Mouse (Mus musculus) spleen, adult 2 months (tissue): ENCODE measurements around the gene Trmu.

Experiments used
- CTCF ChIP-seq: fragments of 200-500 bp; IDR thresholded peaks from 2 replicates; pipeline ENCODE4 v1.5.1; 2011; ENCODE audit warnings: mild to moderate bottlenecking, inconsistent platforms; ENCODE audit not compliant: insufficient read depth, insufficient read length, insufficient replicate concordance; ENCODE audit errors: extremely low read depth
- POLR2A ChIP-seq: fragments of 200-500 bp; IDR thresholded peaks from 2 replicates; pipeline ENCODE4 v1.6.1; 2011; ENCODE audit warnings: low read depth, low read length, inconsistent platforms

GRCm38 (mm10) chr15:85891971-85892370 is 12.9 kb downstream of the Trmu start:
- TF ChIP-seq POLR2A (no peak), CTCF (no peak)
